Mouse (Mus musculus): ENCODE data around the gene Emp1. TPM values are rescaled to one million over a fixed set of nuclear protein-coding genes. Genes with fewer than 3 reads are reported as not detected.

Emp1 gene
- total RNA-seq, 2 experiments from 2014 or later: 5.4 to 5.5 TPM

- no peak for DNase-seq (ENCODE audit: low spot score in 2 of 2)
Observed at GRCm38 (mm10) chr6:135363344-135364040, 1.1 kb downstream of the Emp1 start.

- DNase-seq (ENCODE audit: low spot score in 2 of 2): no peak
Observed at GRCm38 (mm10) chr6:135364041-135364745, 1.8 kb downstream of the Emp1 start.

GRCm38 (mm10) chr6:135364891-135365301 is 2.6 kb downstream of the Emp1 start:
- DNase-seq (ENCODE audit: low spot score in 2 of 2): no peak

- no peak for DNase-seq (ENCODE audit: low spot score in 2 of 2)
Observed at GRCm38 (mm10) chr6:135365614-135366013, 3.3 kb downstream of the Emp1 start.

- no peak for DNase-seq (ENCODE audit: low spot score in 2 of 2)
Observed at GRCm38 (mm10) chr6:135368230-135368629, 5.9 kb downstream of the Emp1 start.

GRCm38 (mm10) chr6:135369551-135369968 is 7.2 kb downstream of the Emp1 start:
- peak in 1 of 2 experiments; percentile 55 for DNase-seq (ENCODE audit: low spot score in 2 of 2)

- DNase-seq (ENCODE audit: low spot score in 2 of 2): no peak
Observed at GRCm38 (mm10) chr6:135370954-135371353, 8.6 kb downstream of the Emp1 start.

GRCm38 (mm10) chr6:135373357-135373756 is 11.0 kb downstream of the Emp1 start:
- DNase-seq (ENCODE audit: low spot score in 2 of 2): no peak

- DNase-seq (ENCODE audit: low spot score in 2 of 2): no peak
Observed at GRCm38 (mm10) chr6:135375818-135376217, 13.5 kb downstream of the Emp1 start.

GRCm38 (mm10) chr6:135376248-135376647 is 13.9 kb downstream of the Emp1 start:
- DNase-seq (ENCODE audit: low spot score in 2 of 2): no peak

GRCm38 (mm10) chr6:135377583-135378319 is 15.4 kb downstream of the Emp1 start:
- DNase-seq (ENCODE audit: low spot score in 2 of 2): peak; percentile 60 to 77

- DNase-seq (ENCODE audit: low spot score in 2 of 2): no peak
Observed at GRCm38 (mm10) chr6:135383919-135384318, 21.6 kb downstream of the Emp1 start.

GRCm38 (mm10) chr6:135385738-135386459 is 23.6 kb downstream of the Emp1 start:
- DNase-seq (ENCODE audit: low spot score in 2 of 2): no peak

- no peak for DNase-seq (ENCODE audit: low spot score in 2 of 2)
Observed at GRCm38 (mm10) chr6:135387653-135388052, 25.3 kb downstream of the Emp1 start.

GRCm38 (mm10) chr6:135388711-135389110 is 26.4 kb downstream of the Emp1 start:
- DNase-seq (ENCODE audit: low spot score in 2 of 2): no peak

GRCm38 (mm10) chr6:135390398-135390797 is 28.1 kb downstream of the Emp1 start:
- DNase-seq (ENCODE audit: low spot score in 2 of 2): no peak

- DNase-seq (ENCODE audit: low spot score in 2 of 2): no peak
Observed at GRCm38 (mm10) chr6:135395375-135395774, 33.0 kb downstream of the Emp1 start.

GRCm38 (mm10) chr6:135397089-135397488 is 34.7 kb downstream of the Emp1 start:
- DNase-seq (ENCODE audit: low spot score in 2 of 2): no peak

- no peak for DNase-seq (ENCODE audit: low spot score in 2 of 2)
Observed at GRCm38 (mm10) chr6:135397788-135398187, 35.4 kb downstream of the Emp1 start.

GRCm38 (mm10) chr6:135398801-135399200 is 36.5 kb downstream of the Emp1 start:
- DNase-seq (ENCODE audit: low spot score in 2 of 2): no peak

GRCm38 (mm10) chr6:135400306-135400705 is 38.0 kb downstream of the Emp1 start:
- peak; percentile 64 to 78 for DNase-seq (ENCODE audit: low spot score in 2 of 2)
